8 mouse cellular contexts compared by ENCODE assay signal in genomic region chr9:110631651-110632275, GRCm38 (mm10). TPM values are rescaled to one million over a fixed set of nuclear protein-coding genes. Genes with fewer than 3 reads are reported as not detected.
DNase-seq lines count a peak whose midpoint lies in the region; ATAC-seq and TF ChIP-seq lines count a peak whose summit lies in the region.

No protein-coding gene starts in this region.

- 0 out of 2 replicates have a peak overlapping the region, but pooled peaks have one; percentile 24 for H3K9ac ChIP-seq in heart, embryonic 11.5 days (ENCODE audit: low read depth, low read length)
- H3K9ac ChIP-seq in ES-E14 (ENCODE audit: insufficient read depth, low read depth, low read length, poor library complexity, severe bottlenecking), result peak overlapping the region; percentile 29
- H3K9ac ChIP-seq in forebrain, embryonic 16.5 days (replicated peaks; ENCODE audit: low read depth, low read length), result no peak overlapping the region; the same call in 1 of the 2 replicates
- H3K9ac ChIP-seq in midbrain, embryonic 12.5 days (replicated peaks), result 0 out of 2 replicates have a peak overlapping the region, but pooled peaks have one; percentile 11

- in situ Hi-C loops in ES-E14 (cut with MboI; ENCODE audit: low sequenced_read_pairs in 2 of 2, unreplicated experiment in 2 of 2), result no loop called here

- no peak for ATAC-seq in heart, embryonic 11.5 days (replicated peaks; ENCODE audit: insufficient number of reproducible peaks, low FRiP score, low TSS enrichment)
- peak; percentile 36; the same call in 1 of the 2 replicates for ATAC-seq in forebrain, embryonic 16.5 days
- peak; percentile 74 for ATAC-seq in midbrain, embryonic 12.5 days (ENCODE audit: low FRiP score, low read depth)

- no peak for DNase-seq in heart, adult 9 months (ENCODE audit: low spot score in 2 of 2)
- DNase-seq in ES-E14 (ENCODE audit: low read depth, low spot score), result no peak
- DNase-seq in layer of hippocampus, postnatal 14 days (ENCODE audit: low spot score in 2 of 2), result no peak
- DNase-seq in thymus, adult 2 months, result no peak
- no peak for DNase-seq in urinary bladder, adult 18-20 months (ENCODE audit: low spot score in 2 of 2)

- WGBS in heart, embryonic 11.5 days (ENCODE audit: insufficient replicate concordance), result 19% methylated on average over 30 of the region's 30 CpGs
- 23% methylated on average over 30 of the region's 30 CpGs for WGBS in forebrain, embryonic 16.5 days
- WGBS in midbrain, embryonic 12.5 days, result 17% methylated on average over 30 of the region's 30 CpGs
- WGBS in thymus, adult 2 months, result 94% methylated on average over 30 of the region's 30 CpGs

- peaks cover 37% of the 10 kb centered on the region for H3K27me3 ChIP-seq in heart, embryonic 11.5 days (ENCODE audit: control insufficient read depth, insufficient read depth, low read length)
- no peaks in the 10 kb centered on the region for H3K27me3 ChIP-seq in forebrain, embryonic 16.5 days (replicated peaks; ENCODE audit: control insufficient read depth, insufficient read depth, low read length)
- H3K27me3 ChIP-seq in midbrain, embryonic 12.5 days, result peaks cover 62% of the 10 kb centered on the region
- H3K27me3 ChIP-seq in thymus, adult 2 months (ENCODE audit: control insufficient read depth, insufficient read depth, low read length), result no peaks in the 10 kb centered on the region

- no peaks in the 10 kb centered on the region for H3K36me3 ChIP-seq in heart, embryonic 11.5 days (ENCODE audit: control insufficient read depth, insufficient read depth, low read length)
- H3K36me3 ChIP-seq in ES-E14 (ENCODE audit: control insufficient read depth, insufficient read depth, low read length, poor library complexity, severe bottlenecking), result peaks cover 8% of the 10 kb centered on the region; the same call in 1 of the 2 replicates
- no peaks in the 10 kb centered on the region for H3K36me3 ChIP-seq in forebrain, embryonic 16.5 days (ENCODE audit: control insufficient read depth, insufficient read depth)
- no peaks in the 10 kb centered on the region for H3K36me3 ChIP-seq in midbrain, embryonic 12.5 days
- H3K36me3 ChIP-seq in thymus, adult 2 months (ENCODE audit: control insufficient read depth, insufficient read depth, low read length), result peaks cover 90% of the 10 kb centered on the region

- H3K27ac ChIP-seq in heart, embryonic 11.5 days (ENCODE audit: low read depth, low read length), result no peak overlapping the region
- H3K27ac ChIP-seq in ES-E14 (ENCODE audit: insufficient read depth, low read depth, low read length, poor library complexity, severe bottlenecking), result no peak overlapping the region
- H3K27ac ChIP-seq in forebrain, embryonic 16.5 days (ENCODE audit: low read length), result no peak overlapping the region
- no peak overlapping the region for H3K27ac ChIP-seq in midbrain, embryonic 12.5 days (replicated peaks)
- no peak overlapping the region for H3K27ac ChIP-seq in thymus, adult 2 months (ENCODE audit: control insufficient read depth, insufficient read depth, low read length)

- peak overlapping the region; percentile 63 for H3K4me2 ChIP-seq in heart, embryonic 11.5 days
- peak overlapping the region; percentile 56 for H3K4me2 ChIP-seq in forebrain, embryonic 16.5 days (ENCODE audit: low read length)
- H3K4me2 ChIP-seq in midbrain, embryonic 12.5 days (replicated peaks), result peak overlapping the region; percentile 57

- no peaks in the 10 kb centered on the region for H3K9me3 ChIP-seq in heart, embryonic 11.5 days (replicated peaks; ENCODE audit: control insufficient read depth, low read length)
- H3K9me3 ChIP-seq in ES-E14 (ENCODE audit: control insufficient read depth, insufficient read depth, low read depth, low read length), result no peaks in the 10 kb centered on the region
- H3K9me3 ChIP-seq in forebrain, embryonic 16.5 days (ENCODE audit: control insufficient read depth, low read length), result no peaks in the 10 kb centered on the region
- no peaks in the 10 kb centered on the region for H3K9me3 ChIP-seq in midbrain, embryonic 12.5 days

- TF ChIP-seq CTCF in thymus, adult 2 months (IDR thresholded peaks at IDR 0.05; ENCODE audit: borderline replicate concordance, control insufficient read depth, extremely low read depth, insufficient read depth, low read length, poor library complexity), result no peak

- TF ChIP-seq POLR2A in thymus, adult 2 months (IDR thresholded peaks at IDR 0.05; ENCODE audit: control insufficient read depth, extremely low read depth, insufficient read depth, low read length, poor library complexity), result no peak

- 0 out of 2 replicates have a peak, but pooled peaks cover 2% of the 10 kb centered on the region for H3K4me1 ChIP-seq in heart, embryonic 11.5 days (ENCODE audit: control insufficient read depth, insufficient read depth, low read length)
- H3K4me1 ChIP-seq in ES-E14 (ENCODE audit: control insufficient read depth in 2 of 2, insufficient read depth in 2 of 2, low read length in 2 of 2, poor library complexity in 1 of 2), result peaks cover 2 to 13% of the 10 kb centered on the region in 2 experiments; a peak in 1 of 4 replicates
- 0 out of 2 replicates have a peak, but pooled peaks cover 4% of the 10 kb centered on the region for H3K4me1 ChIP-seq in forebrain, embryonic 16.5 days (replicated peaks; ENCODE audit: control insufficient read depth, insufficient read depth, low read length)
- H3K4me1 ChIP-seq in midbrain, embryonic 12.5 days, result peaks cover 12% of the 10 kb centered on the region; the same call in 1 of the 2 replicates
- no peaks in the 10 kb centered on the region; the same call in 1 of the 2 replicates for H3K4me1 ChIP-seq in thymus, adult 2 months (replicated peaks; ENCODE audit: control insufficient read depth, insufficient read depth, low read length)

- H3K4me3 ChIP-seq in heart, embryonic 11.5 days (ENCODE audit: low read depth, low read length), result peak overlapping the region; percentile 18; the same call in 1 of the 2 replicates
- peak overlapping the region; percentile 57 to 74 for H3K4me3 ChIP-seq in ES-E14 (ENCODE audit: insufficient read depth in 1 of 2, low read depth in 1 of 2, low read length in 2 of 2, poor library complexity in 1 of 2, severe bottlenecking in 1 of 2)
- H3K4me3 ChIP-seq in forebrain, embryonic 16.5 days (replicated peaks; ENCODE audit: low read length), result peak overlapping the region; percentile 22
- H3K4me3 ChIP-seq in midbrain, embryonic 12.5 days, result peak overlapping the region; percentile 36
- no peak overlapping the region for H3K4me3 ChIP-seq in thymus, adult 2 months (ENCODE audit: control insufficient read depth, insufficient read depth, low read length)

TF ChIP-seq in ES-E14, 5 proteins besides CTCF, POLR2A, EP300 and RAD21:
- TF ChIP-seq CHD2 (IDR thresholded peaks at IDR 0.05; ENCODE audit: low read depth, low read length) (no peak), ZNF384 (IDR thresholded peaks at IDR 0.05; ENCODE audit: low read depth, low read length) (no peak), ZC3H11A (IDR thresholded peaks at IDR 0.05; ENCODE audit: borderline replicate concordance, low read depth, low read length) (no peak), HCFC1 (IDR thresholded peaks at IDR 0.05; ENCODE audit: borderline replicate concordance, insufficient read depth, low read length) (no peak), MAFK (IDR thresholded peaks at IDR 0.05; ENCODE audit: insufficient read depth, low read depth, low read length) (no peak)

RNA-seq across cellular contexts. Expression of gene Nradd, which starts 7.5 kb away (rescaled TPM):
- polyA plus RNA-seq in heart, embryonic 11.5 days (2014; fragmentation: Nextera tagmentation; extraction: Ambion mirVana), result 12.6 and 19.1 TPM in 2 replicates
- 65.5 and 83.8 TPM in 2 replicates for total RNA-seq in ES-E14 (2012; rRNA removed)
- 29.0 and 32.4 TPM in 2 replicates for polyA plus RNA-seq in forebrain, embryonic 16.5 days (2015; fragmentation: Nextera tagmentation; extraction: Ambion mirVana)
- 41.0 and 44.6 TPM in 2 replicates for polyA plus RNA-seq in midbrain, embryonic 12.5 days (2016; fragmentation: Nextera tagmentation; extraction: Ambion mirVana)
- 1 to 10 TPM; 2.1 to 2.6 TPM for total RNA-seq in layer of hippocampus, postnatal 14 days (2021)
- 9.2 and 13.2 TPM in 2 replicates for polyA plus RNA-seq in thymus, adult 2 months (2012; rRNA removed)

RNA-seq across cellular contexts. Expression of gene Nbeal2, which starts 22.2 kb away (rescaled TPM):
- 1.4 and 1.6 TPM in 2 replicates for polyA plus RNA-seq in heart, embryonic 11.5 days (2014; fragmentation: Nextera tagmentation; extraction: Ambion mirVana)
- total RNA-seq in ES-E14 (2012; rRNA removed), result 13.6 and 24.1 TPM in 2 replicates
- polyA plus RNA-seq in forebrain, embryonic 16.5 days (2015; fragmentation: Nextera tagmentation; extraction: Ambion mirVana), result 2.3 and 5.9 TPM in 2 replicates
- 2.6 and 3.4 TPM in 2 replicates for polyA plus RNA-seq in midbrain, embryonic 12.5 days (2016; fragmentation: Nextera tagmentation; extraction: Ambion mirVana)
- total RNA-seq in layer of hippocampus, postnatal 14 days (2021), result 1 to 10 TPM; 7.8 to 9.4 TPM
- 297 and 301 TPM in 2 replicates for polyA plus RNA-seq in thymus, adult 2 months (2012; rRNA removed)

RNA-seq across cellular contexts. Expression of gene Ccdc12, which starts 24.5 kb away (rescaled TPM):
- polyA plus RNA-seq in heart, embryonic 11.5 days (2014; fragmentation: Nextera tagmentation; extraction: Ambion mirVana), result 135 and 149 TPM in 2 replicates
- 79.9 and 82.2 TPM in 2 replicates for total RNA-seq in ES-E14 (2012; rRNA removed)
- polyA plus RNA-seq in forebrain, embryonic 16.5 days (2015; fragmentation: Nextera tagmentation; extraction: Ambion mirVana), result 100 and 113 TPM in 2 replicates
- 132 and 136 TPM in 2 replicates for polyA plus RNA-seq in midbrain, embryonic 12.5 days (2016; fragmentation: Nextera tagmentation; extraction: Ambion mirVana)
- total RNA-seq in layer of hippocampus, postnatal 14 days (2021), result 10 to 100 TPM; 40.1 to 47.1 TPM
- polyA plus RNA-seq in thymus, adult 2 months (2012; rRNA removed), result 105 and 152 TPM in 2 replicates

Comparison
In these comparisons a context has a peak if more than half of its experiments do, and no peak if none do; other contexts are left out.
1. RNA of gene Nbeal2, which starts 22.2 kb away (polyA plus RNA-seq): 297 to 301 TPM in thymus, adult 2 months; 2.3 to 5.9 TPM in forebrain, embryonic 16.5 days, 2.6 to 3.4 TPM in midbrain, embryonic 12.5 days and 1.4 to 1.6 TPM in heart, embryonic 11.5 days; every median in the first group is over 10 times any median in the second.
2. Peak in every context shown above with its lines, with median percentiles within 50 percentile points of each other: H3K4me2 ChIP-seq.